Mouse (Mus musculus) stomach, embryonic 15.5 days (tissue): ENCODE results near the gene Dnah7c. TPM values are rescaled to one million over a fixed set of nuclear protein-coding genes. Genes with fewer than 3 reads are reported as not detected.
A peak's percentile ranks its signal among the peaks of the same experiment; 100 is the strongest.
"Not testable (repeated sequence)": the region's sequence is repeated elsewhere in the genome, so short reads cannot be mapped to it uniquely, and the experiment has no call there.

ENCODE experiments used
- ATAC-seq: fragments of 200-750 bp; cut with Nextera tagmentation; 2 replicates; pipeline ENCODE4 v1.8.0; 2017; ENCODE audit warnings: low read depth, moderate number of reproducible peaks, moderate TSS enrichment; ENCODE audit not compliant: insufficient read depth, low FRiP score
- H3K27ac ChIP-seq: fragments of 300-500 bp; sonication (generic); 2 replicates; pipeline ENCODE4 v1.5.1; 2015; ENCODE audit warnings: mild to moderate bottlenecking, inconsistent platforms
- H3K27me3 ChIP-seq: fragments of 300-500 bp; sonication (generic); replicated peaks from 2 replicates; pipeline ENCODE4 v1.6.1; 2015; ENCODE audit warnings: inconsistent platforms
- H3K36me3 ChIP-seq: fragments of 300-500 bp; sonication (generic); 2 replicates; pipeline ENCODE4 v1.6.1; 2015; ENCODE audit warnings: inconsistent platforms
- H3K4me1 ChIP-seq: fragments of 300-500 bp; sonication (generic); 2 replicates; pipeline ENCODE4 v1.6.1; 2015; ENCODE audit warnings: inconsistent platforms
- H3K4me2 ChIP-seq: fragments of 300-500 bp; sonication (generic); 2 replicates; pipeline ENCODE4 v1.6.1; 2015; ENCODE audit warnings: mild to moderate bottlenecking, inconsistent platforms
- H3K4me3 ChIP-seq: fragments of 300-500 bp; sonication (generic); replicated peaks from 2 replicates; pipeline ENCODE4 v1.5.1; 2015; ENCODE audit warnings: inconsistent platforms
- H3K9ac ChIP-seq: fragments of 300-500 bp; sonication (generic); 2 replicates; pipeline ENCODE4 v1.6.1; 2015; ENCODE audit warnings: inconsistent platforms
- H3K9me3 ChIP-seq: fragments of 300-500 bp; sonication (generic); 2 replicates; pipeline ENCODE4 v1.6.1; 2016; ENCODE audit warnings: inconsistent platforms
- WGBS: fragments of 180-500 bp; shearing (Covaris S2); methylation state at CpG from one replicate; pipeline ENCODE4 v1.1.7; 2015; 5-methylcytosine and 5-hydroxymethylcytosine counted together
- polyA plus RNA-seq: library from polyadenylated mRNA; unstranded; fragments of >200 nt; fragmentation: Nextera tagmentation; extraction: Ambion mirVana; gene quantifications from 2 replicates; pipeline ENCODE4 v1.2.1, GENCODE M21; 2015

The Dnah7c gene
- polyA plus RNA-seq, 1 experiment from 2014 or later = 0.04 TPM

DNA sequence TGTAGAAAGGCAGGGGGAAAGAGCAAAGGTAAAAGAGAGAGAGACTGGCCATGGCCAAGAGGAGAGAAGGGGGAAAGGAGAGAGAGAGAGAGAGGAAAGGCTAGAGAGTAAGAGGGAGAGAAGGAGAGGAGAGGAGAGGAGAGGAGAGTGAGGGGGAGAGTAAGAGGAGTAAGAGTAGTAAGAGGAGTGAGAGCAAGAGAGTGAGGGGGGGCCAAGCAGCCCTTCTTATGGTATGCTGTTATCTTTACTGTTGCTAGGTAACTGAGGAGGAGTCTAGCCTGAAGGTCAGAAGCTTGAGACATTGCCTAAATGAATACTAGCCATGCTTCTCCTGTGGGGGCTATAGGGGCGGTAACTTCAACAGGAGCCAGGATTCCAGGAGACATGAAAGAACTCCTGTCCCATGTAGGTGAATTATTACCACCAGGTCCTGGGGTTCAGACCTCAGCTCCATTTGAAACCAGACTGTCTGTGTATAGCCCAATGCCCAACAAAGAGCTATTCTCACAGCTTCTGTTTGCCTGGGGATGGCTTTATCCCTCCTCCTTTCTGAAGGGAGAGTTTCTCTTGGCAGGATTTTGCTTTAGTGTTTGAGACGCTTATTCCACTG is 119.5 kb downstream of the Dnah7c start:
- no peak overlapping the region for H3K9ac ChIP-seq
- no peak overlapping the region for H3K4me2 ChIP-seq
- H3K4me3 ChIP-seq = no peak overlapping the region
- no peak overlapping the region for H3K27ac ChIP-seq
- H3K27me3 ChIP-seq = no peaks in the 10 kb centered on the region
- no peaks in the 10 kb centered on the region for H3K9me3 ChIP-seq
- ATAC-seq = peak; percentile 53; the same call in 1 of the 2 replicates
- WGBS = 43% methylated on average over 2 of the region's 2 CpGs
- no peaks in the 10 kb centered on the region for H3K4me1 ChIP-seq
- no peaks in the 10 kb centered on the region for H3K36me3 ChIP-seq

DNA sequence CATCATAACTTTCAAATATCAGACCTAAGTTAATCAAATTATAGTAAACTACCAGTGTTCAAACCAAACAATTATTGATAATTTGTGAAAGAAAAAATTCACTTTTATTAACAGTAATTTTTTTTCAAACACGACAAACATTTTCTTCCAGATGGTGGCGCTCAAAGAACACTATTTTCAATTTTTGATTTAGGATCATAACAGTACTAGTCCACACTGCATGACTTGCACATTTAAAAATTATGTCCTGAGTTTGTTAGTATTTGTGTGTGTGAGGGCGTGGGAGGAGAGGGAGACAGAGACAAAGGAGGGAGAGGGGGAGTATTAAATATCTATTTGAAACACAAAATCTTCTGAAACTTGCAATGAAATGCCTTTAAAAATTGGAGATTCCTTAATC is 155.0 kb downstream of the Dnah7c start:
- no peak for ATAC-seq
- Histone ChIP-seq H3K27ac (no peak overlapping the region), H3K9me3 (no peaks in the 10 kb centered on the region), H3K36me3 (no peaks in the 10 kb centered on the region), H3K9ac (no peak overlapping the region), H3K27me3 (no peaks in the 10 kb centered on the region), H3K4me2 (no peak overlapping the region), H3K4me3 (no peak overlapping the region), H3K4me1 (no peaks in the 10 kb centered on the region)
- WGBS = 22% methylated on average over 3 of the region's 3 CpGs

DNA sequence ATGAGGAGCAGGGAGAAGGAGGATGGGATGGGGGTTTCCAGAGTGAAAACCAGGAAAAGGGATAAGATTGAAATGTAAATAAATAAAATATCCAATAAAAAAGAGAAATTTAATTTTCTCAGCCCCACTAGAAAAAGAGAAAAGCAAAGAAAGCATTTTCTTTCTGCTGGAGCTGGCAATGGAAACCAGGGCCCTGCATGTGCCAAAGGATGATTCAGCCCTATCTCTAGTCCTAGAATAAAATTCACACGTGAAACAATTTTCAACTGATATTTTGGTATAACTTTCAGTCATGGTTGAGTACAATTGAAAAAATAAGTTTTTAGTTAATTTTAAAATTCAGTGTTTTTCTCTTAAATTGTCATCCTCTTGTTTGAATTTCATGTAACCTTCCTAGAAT is 168.4 kb downstream of the Dnah7c start:
- H3K27ac ChIP-seq, H3K4me2 ChIP-seq, H3K9me3 ChIP-seq, H3K4me1 ChIP-seq, H3K36me3 ChIP-seq, H3K27me3 ChIP-seq, ATAC-seq, H3K4me3 ChIP-seq, H3K9ac ChIP-seq: not testable (repeated sequence)
- WGBS = 83% methylated on average over 1 of the region's 1 CpGs

DNA sequence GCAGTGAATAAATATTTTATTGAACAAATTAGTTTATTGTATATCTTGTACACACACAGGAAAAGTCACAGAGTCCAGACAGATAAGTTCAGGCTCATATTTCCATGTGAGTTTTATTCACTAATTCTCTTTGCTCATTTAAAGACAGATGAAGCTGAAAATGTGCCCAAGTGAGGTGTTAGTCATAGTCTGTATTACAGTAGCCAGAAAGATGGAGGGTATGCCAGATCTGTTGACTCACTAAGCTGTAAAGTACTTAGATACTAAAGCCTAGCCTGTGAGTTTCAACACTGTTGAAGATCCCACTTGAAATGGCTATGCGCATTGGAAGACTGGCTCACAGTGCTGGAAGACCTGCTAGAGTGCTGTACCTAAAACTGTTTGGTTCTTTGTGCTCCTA is 171.0 kb downstream of the Dnah7c start:
- H3K4me3 ChIP-seq, H3K36me3 ChIP-seq, ATAC-seq, H3K4me1 ChIP-seq, H3K4me2 ChIP-seq, H3K27ac ChIP-seq, H3K9me3 ChIP-seq, H3K27me3 ChIP-seq, H3K9ac ChIP-seq: not testable (repeated sequence)
- 92% methylated on average over 1 of the region's 1 CpGs for WGBS

DNA sequence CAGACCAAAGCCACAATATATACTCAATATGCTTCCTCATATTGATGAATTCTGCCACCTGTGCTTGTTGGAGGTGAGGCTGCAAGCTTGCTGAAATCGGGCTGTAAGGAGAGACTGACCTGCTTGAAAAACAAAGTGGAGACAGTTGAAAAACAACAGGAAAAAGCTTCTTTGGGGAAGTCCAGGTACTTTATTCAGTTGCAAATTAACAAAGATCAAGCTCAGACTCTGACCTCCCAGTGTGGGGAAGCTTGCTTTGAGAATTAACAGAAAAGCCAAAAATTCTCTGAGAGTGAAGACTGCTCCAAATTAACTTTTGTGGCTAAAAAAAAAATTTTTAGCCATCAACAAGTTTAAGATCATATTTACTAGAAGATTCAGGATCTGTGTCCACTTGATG is 194.9 kb downstream of the Dnah7c start:
- no peak for ATAC-seq
- no peaks in the 10 kb centered on the region for H3K36me3 ChIP-seq
- no peak overlapping the region for H3K9ac ChIP-seq
- no peak overlapping the region for H3K4me3 ChIP-seq
- no peaks in the 10 kb centered on the region for H3K4me1 ChIP-seq
- H3K9me3 ChIP-seq = no peaks in the 10 kb centered on the region
- no peak overlapping the region for H3K4me2 ChIP-seq
- no peak overlapping the region for H3K27ac ChIP-seq
- H3K27me3 ChIP-seq = no peaks in the 10 kb centered on the region
- 89% methylated on average over 1 of the region's 1 CpGs for WGBS

DNA sequence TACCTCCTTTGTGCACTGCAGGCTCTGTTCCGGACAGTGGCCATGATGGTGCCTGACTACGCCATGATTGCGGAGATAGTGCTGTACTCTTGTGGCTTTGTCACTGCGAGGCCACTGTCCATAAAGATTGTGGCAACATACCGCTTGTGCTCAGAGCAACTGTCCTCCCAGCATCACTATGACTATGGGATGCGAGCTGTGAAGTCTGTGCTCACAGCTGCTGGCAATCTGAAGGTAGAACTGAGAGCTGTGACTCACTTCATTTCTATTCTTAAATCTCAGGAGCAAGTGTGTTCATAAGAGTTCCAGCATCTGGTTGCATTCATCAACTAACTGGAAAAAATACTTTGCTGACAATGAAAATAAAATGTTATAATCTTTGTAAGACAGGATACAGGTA is 200.5 kb downstream of the Dnah7c start:
- not testable (repeated sequence) for H3K4me2 ChIP-seq, H3K9ac ChIP-seq, H3K27ac ChIP-seq, H3K9me3 ChIP-seq, H3K36me3 ChIP-seq, H3K4me1 ChIP-seq, H3K27me3 ChIP-seq, H3K4me3 ChIP-seq, ATAC-seq
- 90% methylated on average over 6 of the region's 6 CpGs for WGBS

DNA sequence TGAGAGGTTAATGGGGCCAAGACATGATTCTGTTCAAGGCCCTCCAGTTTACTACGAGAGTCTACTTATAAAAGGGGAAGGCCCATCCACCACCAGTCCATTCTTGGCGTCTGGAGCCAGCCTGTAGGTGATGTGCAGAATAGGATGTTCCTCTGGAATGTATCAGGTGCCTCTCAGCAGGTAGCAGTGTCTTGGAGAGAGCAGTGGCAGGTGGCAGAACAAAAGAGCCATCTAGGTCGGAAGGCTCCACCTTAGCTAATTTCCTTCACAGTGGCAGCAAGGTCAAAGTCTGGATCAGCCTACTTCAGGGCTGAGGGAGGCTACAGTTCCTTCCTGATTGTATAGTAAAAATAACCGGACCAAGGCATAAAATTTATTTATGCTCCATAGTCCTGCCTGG is 224.4 kb downstream of the Dnah7c start:
- 88% methylated on average over 4 of the region's 4 CpGs for WGBS
- H3K36me3 ChIP-seq, H3K27me3 ChIP-seq, H3K4me2 ChIP-seq, H3K4me3 ChIP-seq, H3K4me1 ChIP-seq, H3K9ac ChIP-seq, H3K9me3 ChIP-seq, ATAC-seq, H3K27ac ChIP-seq: not testable (repeated sequence)

DNA sequence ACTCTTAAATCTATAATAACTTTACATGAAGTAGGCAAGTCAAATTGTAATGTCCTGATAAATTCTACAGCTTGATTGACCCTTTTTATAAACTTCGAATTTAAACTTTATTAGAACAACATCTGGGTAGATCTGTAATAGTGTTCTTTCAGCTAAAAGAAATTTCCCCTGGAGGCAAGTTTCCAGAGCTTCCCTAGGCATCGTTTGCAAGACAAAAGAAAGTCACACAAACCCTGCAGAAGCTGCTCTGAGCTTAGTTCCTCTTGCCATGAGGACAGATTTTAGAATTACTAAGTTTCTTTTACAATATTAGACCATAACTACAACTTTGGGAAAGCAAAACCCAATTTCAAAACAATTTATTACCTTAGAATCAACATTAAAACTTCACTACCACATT is 227.3 kb downstream of the Dnah7c start:
- not testable (repeated sequence) for H3K4me1 ChIP-seq, H3K4me2 ChIP-seq, H3K27me3 ChIP-seq, ATAC-seq, H3K9me3 ChIP-seq, H3K9ac ChIP-seq, H3K36me3 ChIP-seq, H3K4me3 ChIP-seq, H3K27ac ChIP-seq
- WGBS = 57% methylated on average over 2 of the region's 2 CpGs

DNA sequence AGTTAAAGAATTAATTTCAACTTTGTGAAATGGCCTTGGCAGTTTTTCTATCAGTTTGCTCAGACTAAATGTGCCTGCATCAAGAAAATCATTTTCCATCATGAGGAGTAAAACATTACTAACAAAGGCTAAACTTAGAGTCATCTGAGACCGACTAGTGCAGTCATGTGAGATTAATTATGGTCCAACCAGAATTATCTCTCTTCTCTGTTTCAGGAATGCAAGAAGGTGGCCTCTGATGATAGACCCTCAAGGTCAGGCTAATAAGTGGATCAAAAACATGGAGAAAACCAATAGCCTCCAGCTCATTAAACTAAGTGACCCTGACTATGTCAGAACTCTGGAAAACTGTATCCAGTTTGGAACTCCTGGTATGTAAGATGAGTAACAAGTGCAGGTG is 299.4 kb downstream of the Dnah7c start:
- H3K4me3 ChIP-seq, H3K4me2 ChIP-seq, H3K9me3 ChIP-seq, H3K4me1 ChIP-seq, ATAC-seq, H3K27me3 ChIP-seq, H3K27ac ChIP-seq, H3K9ac ChIP-seq, H3K36me3 ChIP-seq: not testable (repeated sequence)
- WGBS = 42% methylated on average over 1 of the region's 1 CpGs

DNA sequence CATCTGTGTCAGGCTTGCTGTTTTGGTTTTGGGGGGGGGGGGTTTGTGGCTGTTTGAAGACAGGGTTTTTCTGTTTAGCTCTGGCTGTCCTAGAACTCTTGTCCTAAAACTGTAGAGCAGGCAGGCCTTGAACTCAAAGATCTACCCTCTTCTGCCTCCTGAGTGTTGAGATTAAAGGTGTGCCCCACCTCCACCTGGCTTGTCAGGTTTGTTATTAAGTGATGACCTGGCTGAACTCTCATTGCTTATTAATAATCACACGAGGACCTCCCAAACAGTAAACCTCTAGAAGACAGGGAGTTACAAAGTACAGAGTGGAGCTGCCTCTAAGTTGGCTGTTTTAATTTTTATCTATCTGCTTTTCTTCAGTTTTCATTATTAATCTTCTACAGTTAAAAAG is 299.9 kb downstream of the Dnah7c start:
- no peak for ATAC-seq
- no peak overlapping the region for H3K9ac ChIP-seq
- WGBS = 41% methylated on average over 1 of the region's 1 CpGs

DNA sequence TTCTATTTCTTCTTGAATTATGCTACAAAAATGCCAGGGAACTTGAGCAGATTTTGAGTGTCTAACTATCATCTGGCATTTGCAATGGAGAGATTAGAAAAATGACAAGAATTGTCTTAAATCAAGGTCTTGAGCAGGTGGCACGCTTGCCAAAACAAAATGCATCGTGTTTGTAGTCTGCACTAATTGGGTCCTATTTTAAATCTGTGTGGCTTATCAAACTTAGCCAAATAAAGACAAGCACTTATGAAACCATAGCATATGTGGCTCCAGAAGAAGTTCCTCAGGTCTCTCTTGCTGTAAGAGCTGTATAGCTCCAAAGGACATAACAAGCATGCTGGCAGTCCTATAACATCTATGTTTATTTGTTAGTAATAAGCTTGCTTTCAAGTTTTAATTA is 300.3 kb downstream of the Dnah7c start:
- ATAC-seq, H3K4me1 ChIP-seq, H3K9me3 ChIP-seq, H3K36me3 ChIP-seq, H3K27ac ChIP-seq, H3K27me3 ChIP-seq, H3K4me3 ChIP-seq, H3K9ac ChIP-seq, H3K4me2 ChIP-seq: not testable (repeated sequence)
- 82% methylated on average over 2 of the region's 2 CpGs for WGBS

More for the DNA sequence above, 299.9 kb downstream of the Dnah7c start:
- Histone ChIP-seq H3K27ac (no peak overlapping the region), H3K4me2 (no peak overlapping the region), H3K4me1 (no peaks in the 10 kb centered on the region), H3K27me3 (no peaks in the 10 kb centered on the region), H3K36me3 (no peaks in the 10 kb centered on the region), H3K4me3 (no peak overlapping the region), H3K9me3 (no peaks in the 10 kb centered on the region)

DNA sequence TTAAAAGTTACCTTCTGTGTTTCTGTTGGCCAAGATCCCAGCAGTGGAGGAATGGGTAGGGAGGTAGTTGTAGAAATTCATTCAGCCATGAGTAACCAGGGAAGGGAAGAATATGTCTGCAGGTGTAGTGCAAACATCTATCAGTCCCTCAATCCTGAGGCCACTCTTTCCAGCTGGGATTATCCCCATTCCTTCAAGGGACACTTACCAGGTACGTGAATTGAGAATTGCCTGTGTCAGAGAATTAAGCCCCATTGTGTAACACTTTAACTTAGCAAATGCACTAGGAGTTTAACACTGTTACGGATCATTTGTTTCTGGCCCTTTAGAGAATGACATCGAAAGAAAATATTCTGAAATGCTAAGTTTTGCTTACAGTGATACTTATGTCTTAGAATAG is 304.3 kb downstream of the Dnah7c start:
- H3K4me3 ChIP-seq, H3K27ac ChIP-seq, ATAC-seq, H3K36me3 ChIP-seq, H3K4me1 ChIP-seq, H3K9ac ChIP-seq, H3K9me3 ChIP-seq, H3K27me3 ChIP-seq, H3K4me2 ChIP-seq: not testable (repeated sequence)
- WGBS = 88% methylated on average over 3 of the region's 3 CpGs

DNA sequence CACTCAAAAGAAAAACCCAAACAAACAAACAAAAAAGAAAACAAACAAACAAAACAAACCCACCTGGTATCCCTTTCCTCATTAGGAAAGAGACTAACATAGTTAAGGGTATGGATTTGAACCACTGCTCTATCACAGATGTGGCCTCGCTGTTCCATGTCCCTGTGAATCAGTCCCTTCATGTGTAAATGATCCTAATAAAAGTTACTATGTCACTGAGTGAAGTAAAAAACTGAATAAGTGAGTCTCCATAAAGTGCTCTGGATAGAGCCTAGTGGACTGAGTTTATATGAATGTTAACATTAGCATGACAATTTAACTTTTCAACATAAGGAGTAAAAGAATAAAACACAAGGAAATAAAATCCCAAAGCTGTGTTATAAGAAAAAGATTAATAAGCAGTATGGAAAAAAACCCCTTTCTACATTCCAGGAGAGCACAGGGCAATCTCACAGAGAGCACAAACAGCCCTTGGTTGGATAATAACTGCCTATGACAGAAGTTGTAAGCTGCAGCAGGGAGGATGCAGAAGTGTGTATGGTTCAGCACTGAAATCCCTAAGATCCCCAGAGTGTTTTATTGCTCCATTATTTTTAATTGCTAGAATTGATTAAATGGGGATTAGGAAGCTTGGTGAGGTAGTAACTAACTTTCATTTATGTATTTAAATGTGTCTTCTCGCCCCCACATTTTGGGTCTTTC is 308.2 kb downstream of the Dnah7c start:
- ATAC-seq, H3K4me1 ChIP-seq, H3K4me2 ChIP-seq, H3K27ac ChIP-seq, H3K4me3 ChIP-seq, H3K27me3 ChIP-seq, H3K36me3 ChIP-seq, H3K9me3 ChIP-seq, H3K9ac ChIP-seq: not testable (repeated sequence)
- WGBS = 74% methylated on average over 2 of the region's 2 CpGs
